Mouse (Mus musculus) CH12.LX (cell line): ENCODE data around the gene Dhx38.

Source experiments
- CTCF ChIP-seq, 2 experiments: IDR thresholded peaks in 1 of 2; conservative IDR thresholded peaks in 1 of 2; 2 replicates each; pipeline ENCODE4 v1.5.1; 2011 to 2012; ENCODE audit warnings: low read depth in 2 of 2, low read length in 2 of 2, improper control_type of control experiment in 1 of 2, inconsistent platforms in 1 of 2, mild to moderate bottlenecking in 1 of 2, moderate library complexity in 1 of 2
- ELF1 ChIP-seq: IDR thresholded peaks from 2 replicates; pipeline ENCODE4 v1.6.1; 2014; ENCODE audit warnings: low read depth, mild to moderate bottlenecking, inconsistent platforms, low read length, improper control_type of control experiment
- KAT2A ChIP-seq: IDR thresholded peaks from 2 replicates; pipeline ENCODE4 v1.6.1; 2012; ENCODE audit warnings: low read length, improper control_type of control experiment, inconsistent platforms; ENCODE audit not compliant: insufficient replicate concordance
- NELFE ChIP-seq: IDR thresholded peaks from 2 replicates; pipeline ENCODE4 v1.6.1; 2011; ENCODE audit warnings: low read depth, low read length, improper control_type of control experiment
- NRF1 ChIP-seq: IDR thresholded peaks from 2 replicates; pipeline ENCODE4 v1.6.1; 2014; ENCODE audit warnings: low read depth, mild to moderate bottlenecking, inconsistent platforms, low read length, improper control_type of control experiment, moderate library complexity
- POLR2A ChIP-seq: IDR thresholded peaks from 2 replicates; pipeline ENCODE4 v1.6.1; 2011; ENCODE audit warnings: low read depth, mild to moderate bottlenecking, improper control_type of control experiment, low read length
- POLR2AphosphoS2 ChIP-seq: IDR thresholded peaks from 2 replicates; pipeline ENCODE4 v1.6.1; 2011; ENCODE audit warnings: low read depth, low read length, improper control_type of control experiment
- RCOR1 ChIP-seq: conservative IDR thresholded peaks from 2 replicates; pipeline ENCODE4 v1.6.1; 2012; ENCODE audit warnings: low read depth, mild to moderate bottlenecking, inconsistent platforms, low read length, improper control_type of control experiment
- SMC3 ChIP-seq: IDR thresholded peaks from 2 replicates; pipeline ENCODE4 v1.6.1; 2011; ENCODE audit warnings: low read depth, low read length, improper control_type of control experiment
- TCF12 ChIP-seq: IDR thresholded peaks from 2 replicates; pipeline ENCODE4 v1.6.1; 2014; ENCODE audit warnings: low read depth, mild to moderate bottlenecking, inconsistent platforms, low read length, improper control_type of control experiment
- UBTF ChIP-seq: IDR thresholded peaks from 2 replicates; pipeline ENCODE4 v1.6.1; 2012; ENCODE audit warnings: low read depth, mild to moderate bottlenecking, inconsistent platforms, low read length, improper control_type of control experiment, moderate library complexity
- USF1 ChIP-seq: IDR thresholded peaks from 2 replicates; pipeline ENCODE4 v1.6.1; 2014; ENCODE audit warnings: low read depth, mild to moderate bottlenecking, inconsistent platforms, low read length, improper control_type of control experiment

- TF ChIP-seq POLR2A, result no peak
- TF ChIP-seq CTCF (conservative IDR thresholded peaks at IDR 0.05 in 1 of 2, IDR thresholded peaks at IDR 0.05 in 1 of 2; ENCODE audit: low read depth in 2 of 2, low read length in 2 of 2), result peak; percentile 72 to 77
- TF ChIP-seq TCF12, result no peak
- no peak for TF ChIP-seq NELFE
- no peak for TF ChIP-seq UBTF
- no peak for TF ChIP-seq NRF1
- no peak for TF ChIP-seq RCOR1
- TF ChIP-seq POLR2AphosphoS2, result no peak
- peak; percentile 69 for TF ChIP-seq SMC3
- no peak for TF ChIP-seq USF1
- TF ChIP-seq ELF1, result no peak
- TF ChIP-seq KAT2A, result no peak
These were observed 29.0 kb downstream of the Dhx38 start for GRCm38 (mm10) chr8:109536703-109537102.
